Mouse (Mus musculus) lung, adult 2 months (tissue): ENCODE measurements at regions not wholly inside any gene's neighbourhood (a gene's known extent, or its start where the extent isn't known, plus 50 kb on each side); places are given as distances from the start of the nearest gene placed in this dataset.

Experiments
- DNase-seq: peaks from one replicate; pipeline ENCODE4 v3.0.0; 2022
- H3K4me1 ChIP-seq: fragments of 200-500 bp; 2 replicates; pipeline ENCODE4 v1.6.1; 2011; ENCODE audit warnings: low read length; ENCODE audit not compliant: control insufficient read depth, insufficient read depth
- H3K4me3 ChIP-seq: fragments of 200-500 bp; replicated peaks from 2 replicates; pipeline ENCODE3; 2011; ENCODE audit warnings: low read depth, mild to moderate bottlenecking, control low read depth, low read length; ENCODE audit errors: extremely low read depth
- CTCF ChIP-seq: fragments of 200-500 bp; IDR thresholded peaks from 2 replicates; pipeline ENCODE4 v1.5.1; 2011; ENCODE audit warnings: mild to moderate bottlenecking, low read length, control low read depth; ENCODE audit not compliant: insufficient read depth
- POLR2A ChIP-seq: fragments of 200-500 bp; IDR thresholded peaks from 2 replicates; pipeline ENCODE4 v1.6.1; 2011; ENCODE audit warnings: low read depth, mild to moderate bottlenecking, control low read depth, low read length, borderline replicate concordance; ENCODE audit errors: extremely low read depth
- WGBS: fragments of 180-500 bp; shearing (Covaris S2); methylation state at CpG from one replicate; pipeline ENCODE4 v1.1.7; 2018; 5-methylcytosine and 5-hydroxymethylcytosine counted together

DNA sequence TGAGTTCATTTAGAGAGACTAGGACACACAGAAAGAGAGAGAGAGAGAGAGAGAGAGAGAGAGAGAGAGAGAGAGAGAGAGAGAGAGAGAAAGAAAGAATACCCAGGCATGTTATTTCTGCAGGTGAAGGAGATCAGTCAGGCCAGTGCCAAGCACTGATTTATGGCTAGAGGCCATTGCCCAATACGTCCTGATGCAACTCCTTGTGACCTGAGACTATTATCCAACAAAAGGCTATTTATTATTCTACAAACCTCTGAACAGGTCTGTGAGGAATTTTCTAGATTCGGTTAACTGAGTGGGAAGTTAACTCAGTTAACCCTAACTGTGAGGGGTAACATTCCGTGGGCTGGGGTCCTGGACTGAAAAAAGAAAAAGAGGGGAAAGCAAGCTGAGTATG is 84.5 kb upstream of the Spin1 start:
- H3K4me3 ChIP-seq = no peak overlapping the region
- 86% methylated on average over 3 of the region's 3 CpGs for WGBS
- DNase-seq = no peak
- H3K4me1 ChIP-seq = no peaks in the 10 kb centered on the region
- TF ChIP-seq CTCF = no peak
- TF ChIP-seq POLR2A = no peak

DNA sequence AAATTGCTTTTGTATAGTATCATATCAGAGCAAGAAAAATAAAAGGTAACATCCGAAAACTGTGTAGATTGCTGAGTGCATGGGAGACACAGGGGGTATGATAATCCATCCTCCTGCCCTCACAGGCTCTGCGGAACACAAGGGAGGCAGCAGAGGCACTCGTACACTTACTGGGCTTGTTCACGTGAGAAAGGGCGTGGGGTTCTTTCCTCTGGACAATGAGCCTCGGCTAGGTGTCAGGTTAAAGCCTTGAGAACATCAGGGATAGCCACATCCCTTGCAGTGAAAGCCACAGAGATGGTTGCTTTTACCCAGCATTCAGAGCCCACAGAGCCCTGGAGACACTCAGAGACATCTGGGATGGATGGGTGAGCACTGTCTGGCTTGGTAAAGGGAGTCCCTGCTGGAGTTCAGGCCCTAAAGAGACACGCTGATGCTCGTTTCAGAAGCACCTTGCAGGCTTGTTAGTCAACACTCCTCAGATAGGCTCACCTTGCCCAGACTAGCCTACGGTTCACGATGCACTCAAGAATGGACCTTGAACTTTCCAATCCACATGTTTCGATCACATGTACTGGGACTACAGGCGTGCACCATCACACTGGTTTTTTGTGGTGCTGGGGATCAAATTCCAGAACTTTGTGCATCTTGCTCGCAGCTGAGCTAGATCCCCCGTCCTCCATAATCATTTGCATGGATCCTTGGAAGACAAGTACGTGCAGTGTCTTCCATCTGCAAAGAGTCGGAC is 83.5 kb upstream of the Spin1 start:
- DNase-seq = no peak
- Histone ChIP-seq H3K4me3 (no peak overlapping the region), H3K4me1 (no peaks in the 10 kb centered on the region)
- 75% methylated on average over 16 of the region's 16 CpGs for WGBS
- TF ChIP-seq POLR2A = no peak
- no peak for TF ChIP-seq CTCF

DNA sequence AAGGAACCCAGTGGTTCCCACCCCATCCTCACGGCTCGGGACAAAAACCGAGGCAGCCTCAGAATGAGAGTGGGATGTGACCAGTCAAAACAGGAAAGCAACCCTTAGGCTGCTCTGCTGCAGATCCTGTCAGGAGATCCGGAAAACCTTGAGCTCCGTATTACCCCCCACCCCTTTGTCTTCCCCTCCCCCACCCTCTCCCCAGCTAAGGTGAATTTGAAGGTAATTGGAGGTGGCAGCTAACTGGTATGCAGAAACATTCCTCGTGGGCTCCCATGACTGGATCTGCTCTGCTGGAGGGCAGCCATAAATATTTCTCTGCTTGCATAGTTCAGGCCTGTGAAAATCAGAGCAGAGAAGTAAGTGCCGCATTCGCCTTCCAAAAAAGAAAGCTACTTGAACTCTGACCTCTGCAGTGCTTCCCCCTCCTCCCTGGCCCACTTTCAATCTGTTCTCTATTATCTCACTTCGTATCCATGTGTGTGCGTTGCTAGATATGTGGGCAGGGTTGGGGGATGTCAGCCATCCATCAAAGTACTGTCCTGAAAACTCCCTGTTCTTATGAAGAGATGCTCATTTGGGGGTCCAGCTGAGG is 82.9 kb upstream of the Spin1 start:
- WGBS = 22% methylated on average over 10 of the region's 10 CpGs
- Histone ChIP-seq H3K4me1 (no peaks in the 10 kb centered on the region), H3K4me3 (no peak overlapping the region)
- no peak for DNase-seq
- no peak for TF ChIP-seq POLR2A
- no peak for TF ChIP-seq CTCF

DNA sequence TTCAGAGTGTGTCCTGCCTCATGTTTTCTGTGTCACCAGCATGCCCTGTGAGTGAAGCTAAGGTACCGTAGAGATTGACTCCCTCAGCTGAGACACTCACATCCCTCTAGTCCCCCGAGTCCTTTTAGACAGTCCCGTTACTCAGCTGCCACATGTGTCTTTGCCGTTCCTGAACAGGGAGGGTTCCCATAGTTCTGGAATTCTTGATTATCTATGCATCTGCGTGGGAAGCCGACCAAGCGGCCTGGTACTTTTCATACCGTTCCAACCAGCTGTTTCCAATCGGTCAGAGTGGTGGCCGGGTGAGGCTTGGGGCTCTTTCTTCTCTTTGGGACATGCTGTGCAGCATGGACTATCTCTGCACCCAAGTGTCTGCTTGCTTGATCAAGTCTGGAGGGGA is 82.3 kb upstream of the Spin1 start:
- 75% methylated on average over 10 of the region's 10 CpGs for WGBS
- DNase-seq = no peak
- Histone ChIP-seq H3K4me1 (no peaks in the 10 kb centered on the region), H3K4me3 (no peak overlapping the region)
- TF ChIP-seq CTCF (no peak), POLR2A (no peak)

DNA sequence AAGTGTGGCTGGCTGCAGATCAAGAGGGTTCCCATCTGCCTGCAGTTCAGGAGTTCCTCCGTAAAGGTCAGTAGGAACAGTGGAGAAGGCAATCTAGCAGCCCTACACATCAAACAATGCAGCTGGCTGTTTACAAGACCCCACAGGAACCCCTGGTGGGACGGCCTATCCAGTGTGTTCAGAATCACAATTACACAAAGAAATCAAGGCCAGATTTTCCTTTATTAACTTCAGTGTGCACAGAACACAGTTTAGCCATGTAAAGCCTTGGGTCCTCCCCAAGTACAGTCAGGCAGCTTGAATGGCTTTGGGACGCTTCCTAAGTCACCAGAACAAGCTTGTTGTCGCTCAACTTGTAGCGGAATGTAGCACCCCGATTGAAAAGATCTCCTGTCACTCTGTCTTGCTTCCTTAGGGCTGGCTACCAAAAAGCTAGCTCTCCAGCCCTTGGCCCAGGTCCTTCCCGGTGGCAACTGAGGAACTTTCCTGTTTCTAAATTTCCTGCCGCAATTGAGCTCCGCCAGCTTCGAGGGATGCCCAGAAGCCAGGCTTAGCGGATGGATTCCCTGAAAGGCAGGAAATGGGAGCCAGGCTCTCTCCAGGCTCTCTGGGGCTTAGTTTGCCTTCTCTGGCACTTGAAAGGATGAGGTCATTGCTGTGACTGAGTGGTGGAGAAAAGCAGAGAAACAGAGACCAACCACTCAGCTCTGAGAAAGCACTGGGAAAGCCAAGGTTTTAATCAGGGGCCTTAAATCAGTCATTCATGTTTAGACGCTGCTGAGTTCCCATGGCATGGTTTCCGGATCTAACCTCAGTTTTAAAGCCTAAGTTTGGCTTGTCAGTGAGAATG is 78.1 kb upstream of the Spin1 start:
- 23% methylated on average over 13 of the region's 13 CpGs for WGBS
- H3K4me1 ChIP-seq = no peaks in the 10 kb centered on the region
- H3K4me3 ChIP-seq = no peak overlapping the region
- TF ChIP-seq POLR2A = no peak
- TF ChIP-seq CTCF = no peak
- DNase-seq = peak; percentile 23

DNA sequence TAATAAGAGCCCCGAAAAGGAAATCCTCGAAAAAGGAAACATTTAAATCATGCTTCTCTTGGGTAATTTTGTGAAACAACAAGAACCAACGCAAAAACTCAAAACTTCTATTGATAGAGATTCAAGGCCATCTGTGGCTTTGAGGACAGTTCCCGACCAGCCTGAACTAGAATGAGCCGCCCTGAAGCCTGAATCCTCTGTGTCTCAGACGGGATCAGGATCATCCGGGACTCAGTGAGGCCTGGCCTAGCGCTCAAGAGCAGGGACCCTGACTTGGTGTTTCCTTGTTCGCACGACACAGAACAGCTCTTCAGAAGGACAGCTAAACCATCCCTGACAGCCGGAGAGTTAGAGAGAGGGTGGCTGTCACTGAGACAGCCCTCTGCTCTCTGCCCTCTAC is 77.4 kb upstream of the Spin1 start:
- WGBS = 75% methylated on average over 11 of the region's 11 CpGs
- DNase-seq = no peak
- no peak for TF ChIP-seq POLR2A
- no peak for TF ChIP-seq CTCF
- Histone ChIP-seq H3K4me3 (no peak overlapping the region), H3K4me1 (no peaks in the 10 kb centered on the region)

DNA sequence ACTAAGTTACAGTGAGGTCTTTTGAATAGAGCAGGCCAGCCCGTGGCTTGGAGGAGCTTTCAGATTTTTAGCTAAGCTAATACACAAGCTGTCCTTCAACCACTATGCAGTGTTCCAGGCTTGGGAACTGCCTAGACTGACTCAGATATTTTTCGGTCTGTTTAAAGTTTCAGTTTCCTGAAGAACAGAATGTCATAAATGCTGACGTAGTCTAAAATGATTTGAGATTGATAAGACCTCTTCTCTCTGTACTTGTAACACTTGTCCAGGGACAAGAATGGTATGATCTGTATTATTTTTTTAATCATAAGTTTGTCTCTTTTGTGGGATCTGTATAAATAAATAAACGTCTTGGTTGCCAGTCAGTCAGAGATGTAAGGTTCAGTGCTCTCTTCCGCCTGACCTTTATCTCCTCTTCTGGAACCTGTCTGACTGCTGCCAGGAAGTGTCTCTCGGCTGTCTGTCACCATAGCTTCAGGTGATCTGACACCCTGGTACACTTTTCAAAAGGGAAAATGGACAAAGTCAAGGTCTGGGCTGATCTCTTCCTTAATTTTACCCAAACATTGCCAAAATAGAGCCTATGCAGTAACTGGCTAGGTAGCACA is 74.3 kb upstream of the Spin1 start:
- 40% methylated on average over 6 of the region's 6 CpGs for WGBS
- no peaks in the 10 kb centered on the region for H3K4me1 ChIP-seq
- TF ChIP-seq POLR2A (no peak), CTCF (no peak)
- DNase-seq = no peak
- no peak overlapping the region for H3K4me3 ChIP-seq

DNA sequence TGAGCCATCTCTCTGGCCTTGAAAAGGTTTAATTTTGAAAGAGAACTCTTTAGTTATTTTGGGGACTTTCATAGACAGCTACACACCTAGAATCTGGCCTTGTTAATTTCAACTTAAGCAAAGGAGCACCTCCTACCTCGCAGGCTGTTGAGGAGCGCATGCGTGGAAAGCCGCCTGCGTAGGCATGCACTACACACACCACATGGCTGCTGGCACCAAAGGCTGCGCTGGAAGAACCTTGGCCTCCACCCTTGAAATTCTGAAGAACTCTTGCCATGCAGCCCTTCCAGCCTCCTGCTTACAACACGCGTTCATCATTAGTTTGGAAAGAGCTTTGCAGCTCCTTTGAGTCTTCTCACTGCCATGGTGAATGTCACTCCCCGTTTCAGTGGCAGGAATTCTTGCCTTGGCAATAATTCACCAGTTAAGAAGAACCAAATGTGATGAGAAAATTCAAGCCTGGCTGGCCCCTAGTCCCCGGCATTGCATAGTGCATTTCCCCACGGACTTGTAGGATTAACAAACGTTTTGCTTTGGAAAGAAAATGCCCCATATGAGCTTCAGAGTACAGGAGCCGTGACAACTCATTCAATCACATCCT is 62.7 kb upstream of the Spin1 start:
- 84% methylated on average over 13 of the region's 13 CpGs for WGBS
- DNase-seq = no peak
- H3K4me3 ChIP-seq = no peak overlapping the region
- H3K4me1 ChIP-seq = no peaks in the 10 kb centered on the region
- TF ChIP-seq CTCF = no peak
- TF ChIP-seq POLR2A = no peak

DNA sequence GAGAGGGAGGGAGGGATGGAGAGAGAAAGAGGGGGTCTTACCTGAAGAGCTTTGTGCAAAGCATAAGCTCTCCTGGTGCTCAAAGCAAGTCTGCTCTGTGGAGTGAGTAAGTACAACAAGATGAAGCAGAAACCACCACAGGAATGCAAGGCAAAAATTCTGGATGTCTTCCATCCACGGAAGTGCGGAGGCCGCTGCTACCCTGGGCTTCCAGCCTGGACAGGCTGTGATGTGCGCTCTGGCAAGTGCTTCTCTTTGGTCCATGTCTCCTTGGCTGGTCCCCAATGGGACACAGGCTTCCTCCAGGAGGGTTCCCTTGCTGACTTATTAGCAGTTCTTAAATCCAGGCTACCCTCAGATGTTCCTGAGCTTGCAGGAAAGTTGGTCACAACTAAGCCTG is 61.7 kb upstream of the Spin1 start:
- no peak for DNase-seq
- 75% methylated on average over 4 of the region's 4 CpGs for WGBS
- Histone ChIP-seq H3K4me1 (no peaks in the 10 kb centered on the region), H3K4me3 (no peak overlapping the region)
- TF ChIP-seq CTCF (no peak), POLR2A (no peak)

DNA sequence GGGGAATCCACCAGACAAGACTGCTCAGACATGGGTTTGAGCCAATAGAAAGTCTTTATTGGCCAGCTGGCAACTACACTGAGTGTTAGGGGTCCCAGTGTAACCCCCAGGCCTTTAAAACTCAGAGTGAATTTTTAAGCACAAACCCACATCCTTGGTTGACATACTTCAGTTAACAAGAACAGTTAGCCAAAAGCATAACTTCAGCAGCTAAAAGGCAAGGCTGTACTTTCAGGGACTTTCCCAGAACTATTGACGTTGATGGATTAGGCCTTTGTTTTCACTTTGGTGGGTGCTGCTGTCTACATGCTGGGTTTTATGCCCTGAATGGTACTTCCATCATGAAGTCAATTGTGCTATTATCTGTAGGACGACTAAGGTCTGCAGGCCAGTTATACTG is 59.6 kb upstream of the Spin1 start:
- no peak for DNase-seq
- no peak for TF ChIP-seq CTCF
- no peak for TF ChIP-seq POLR2A
- WGBS = 54% methylated on average over 2 of the region's 2 CpGs
- H3K4me1 ChIP-seq = no peaks in the 10 kb centered on the region
- no peak overlapping the region for H3K4me3 ChIP-seq
